Mouse (Mus musculus) gastrocnemius, adult 18-20 months (tissue): ENCODE results near the gene Vps35l. TPM values are rescaled to one million over a fixed set of nuclear protein-coding genes. Genes with fewer than 3 reads are reported as not detected.
A peak's percentile ranks its signal among the peaks of the same experiment; 100 is the strongest.

ENCODE experiments used
- DNase-seq: peaks from one replicate; pipeline ENCODE4 v3.0.0; 2021; ENCODE audit warnings: low spot score
- long read RNA-seq, 2 experiments: library from polyadenylated mRNA; stranded (forward); transcript quantifications; one replicate each; pipeline ENCODE4 v2.0.0; 2021
- total RNA-seq, 2 experiments: library from RNA; stranded (reverse); gene quantifications; 2 replicates each; pipeline ENCODE4 v1.2.3; 2021

The Vps35l gene
- 10 to 100 TPM; 20.4 to 20.5 TPM for total RNA-seq
- long read RNA-seq, experiment 1, full-length matches to known transcripts, result 42 of 48 reads
- long read RNA-seq, experiment 1, partial matches to known transcripts, result 1 of 48 reads
- long read RNA-seq, experiment 1, other reads (novel, unspliced or antisense), result 5 of 48 reads
- long read RNA-seq, experiment 2, full-length matches to known transcripts, result 38 of 42 reads
- long read RNA-seq, experiment 2, partial matches to known transcripts, result 1 of 42 reads
- long read RNA-seq, experiment 2, other reads (novel, unspliced or antisense), result 3 of 42 reads

GRCm38 (mm10) chr7:118739975-118740531 lies at the start of gene Vps35l:
TSS of gene Vps35l (plus strand) at chr7:118740226.
- DNase-seq, result peak; percentile 84

- no peak for DNase-seq
Measured at GRCm38 (mm10) chr7:118691287-118691686, 48.7 kb upstream of the Vps35l start.

GRCm38 (mm10) chr7:118696146-118696545 lies 43.9 kb upstream of the Vps35l start:
- DNase-seq, result no peak

GRCm38 (mm10) chr7:118697168-118697567 lies 42.9 kb upstream of the Vps35l start:
- no peak for DNase-seq

- DNase-seq, result no peak
Measured at GRCm38 (mm10) chr7:118698882-118699281, 41.1 kb upstream of the Vps35l start.

GRCm38 (mm10) chr7:118703144-118703561 lies 36.9 kb upstream of the Vps35l start:
- DNase-seq, result no peak

- no peak for DNase-seq
Measured at GRCm38 (mm10) chr7:118704001-118704850, 35.8 kb upstream of the Vps35l start.

- peak; percentile 92 for DNase-seq
Measured at GRCm38 (mm10) chr7:118705101-118705961, 34.7 kb upstream of the Vps35l start, which contains the start of gene Gde1. TSS of gene Gde1 (minus strand) at chr7:118705778.

GRCm38 (mm10) chr7:118706051-118706450 lies 34.0 kb upstream of the Vps35l start:
- DNase-seq, result no peak

GRCm38 (mm10) chr7:118706488-118706887 lies 33.5 kb upstream of the Vps35l start:
- DNase-seq, result no peak

- DNase-seq, result no peak
Measured at GRCm38 (mm10) chr7:118707216-118707615, 32.8 kb upstream of the Vps35l start.

GRCm38 (mm10) chr7:118708002-118708401 lies 32.0 kb upstream of the Vps35l start:
- DNase-seq, result no peak

GRCm38 (mm10) chr7:118710776-118711175 lies 29.2 kb upstream of the Vps35l start:
- DNase-seq, result no peak

GRCm38 (mm10) chr7:118712228-118713173 lies 27.5 kb upstream of the Vps35l start, which contains the start of gene Ccp110:
TSS of gene Ccp110 (plus strand) at chr7:118712552.
- peak; percentile 97 for DNase-seq

- DNase-seq, result no peak
Measured at GRCm38 (mm10) chr7:118714873-118715272, 25.2 kb upstream of the Vps35l start.

- DNase-seq, result no peak
Measured at GRCm38 (mm10) chr7:118718066-118718465, 22.0 kb upstream of the Vps35l start.

- no peak for DNase-seq
Measured at GRCm38 (mm10) chr7:118723927-118724326, 16.1 kb upstream of the Vps35l start.

- DNase-seq, result no peak
Measured at GRCm38 (mm10) chr7:118725459-118725858, 14.6 kb upstream of the Vps35l start.

- no peak for DNase-seq
Measured at GRCm38 (mm10) chr7:118728846-118729587, 11.0 kb upstream of the Vps35l start.
